Comparison of ENCODE assay signal across 1 mouse cellular context in the genomic region with DNA sequence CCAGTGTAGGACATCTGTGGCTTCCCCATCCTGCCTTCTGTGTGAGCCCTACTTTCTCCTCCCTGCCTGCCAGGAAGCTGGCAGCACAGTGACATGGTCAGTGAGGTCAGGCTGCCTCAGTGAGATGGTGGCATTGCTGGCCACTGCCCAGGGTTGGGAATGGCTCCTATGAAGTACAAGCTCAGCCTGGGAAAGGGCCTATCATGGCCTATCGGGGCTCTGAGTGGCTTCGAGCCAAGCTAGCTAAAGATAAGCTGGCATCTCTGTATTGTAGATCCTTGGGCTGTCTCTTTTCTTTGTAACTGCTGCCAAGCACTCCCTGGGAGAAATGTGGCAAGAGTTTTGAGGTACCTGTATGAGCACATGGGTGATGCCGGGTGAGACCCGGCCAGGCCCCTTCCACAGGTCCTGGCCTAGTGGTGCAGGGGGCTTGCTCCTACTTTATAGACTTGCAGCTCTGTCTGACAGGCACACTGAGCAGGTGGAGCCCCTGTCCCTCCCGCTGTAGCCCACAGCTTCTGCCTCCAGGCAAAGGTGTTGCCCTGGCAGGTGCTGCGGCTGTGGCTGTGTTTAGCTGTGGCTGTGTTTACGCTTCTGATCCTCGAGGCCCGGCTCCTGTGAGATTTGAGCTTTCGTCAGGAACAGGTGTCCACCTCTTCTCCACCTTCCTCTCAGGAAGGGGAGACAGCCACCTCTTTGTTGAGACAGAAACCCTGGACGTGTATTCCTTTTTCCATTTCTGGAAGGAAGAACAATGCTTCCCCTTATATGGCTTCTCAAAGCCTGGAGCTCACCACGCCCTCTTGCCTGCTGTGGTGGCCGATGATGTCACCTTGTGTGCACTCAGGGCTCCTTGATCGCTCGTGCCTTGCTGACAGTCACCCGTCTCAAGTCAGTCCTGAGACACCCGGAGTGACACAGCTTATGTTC.
TF ChIP-seq lines count a peak whose summit lies in the region.

No protein-coding gene starts in this region.

TF ChIP-seq in CH12.LX, 34 proteins besides CTCF, POLR2A, EP300 and RAD21:
- TF ChIP-seq HCFC1 (IDR thresholded peaks at IDR 0.05; ENCODE audit: low read depth, low read length) (no peak), ELF1 (IDR thresholded peaks at IDR 0.05; ENCODE audit: low read depth, low read length) (no peak), ZNF384 (IDR thresholded peaks at IDR 0.05; ENCODE audit: low read depth, low read length) (no peak), MAFK (IDR thresholded peaks at IDR 0.05; ENCODE audit: insufficient replicate concordance, low read length) (no peak), BHLHE40 (IDR thresholded peaks at IDR 0.05; ENCODE audit: low read depth, low read length) (peak; percentile 71), ZMIZ1 (IDR thresholded peaks at IDR 0.05; ENCODE audit: low read depth, low read length) (no peak), CHD2 (IDR thresholded peaks at IDR 0.05; ENCODE audit: low read length) (no peak)
